Mouse (Mus musculus): ENCODE data around the gene Arg2.
"Not testable (repeated sequence)": the region's sequence is repeated elsewhere in the genome, so short reads cannot be mapped to it uniquely, and the experiment has no call there.

Arg2 gene

DNA sequence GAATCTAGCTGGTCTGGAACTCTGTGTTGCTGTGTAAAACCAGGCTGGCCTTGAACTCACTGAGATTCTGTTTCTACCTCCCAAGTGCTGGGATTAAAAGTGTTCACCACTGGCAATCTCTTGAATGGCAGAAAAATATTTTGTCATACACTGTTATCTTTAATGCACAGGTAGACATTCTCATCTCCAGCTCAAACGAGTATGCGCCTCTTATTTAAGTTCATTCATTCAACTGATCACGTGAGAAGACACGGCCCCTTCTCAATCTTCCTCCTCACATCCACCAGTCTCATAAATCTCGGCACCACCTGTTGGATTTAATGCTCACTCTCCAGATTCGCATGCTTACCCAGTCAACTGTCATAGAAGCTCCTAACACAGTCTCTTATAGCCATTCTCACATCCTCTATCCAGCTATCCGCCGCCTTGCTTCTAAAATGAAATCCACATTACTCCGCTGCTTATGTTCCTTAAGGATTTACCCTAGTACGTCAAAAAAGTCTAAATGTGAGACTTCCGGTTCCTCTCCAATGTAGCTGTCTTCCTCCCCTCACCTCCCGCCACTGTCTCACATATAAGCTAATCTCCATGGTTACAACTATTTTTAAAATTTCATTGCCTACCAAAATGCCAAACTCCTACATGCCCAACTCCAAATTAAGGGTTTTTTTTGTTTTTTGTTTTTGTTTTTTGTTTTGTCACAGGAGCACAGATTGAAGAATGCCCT lies 40.9 kb downstream of the Arg2 start:
- DNase-seq (ENCODE audit: low spot score) = peak; percentile 31

DNA sequence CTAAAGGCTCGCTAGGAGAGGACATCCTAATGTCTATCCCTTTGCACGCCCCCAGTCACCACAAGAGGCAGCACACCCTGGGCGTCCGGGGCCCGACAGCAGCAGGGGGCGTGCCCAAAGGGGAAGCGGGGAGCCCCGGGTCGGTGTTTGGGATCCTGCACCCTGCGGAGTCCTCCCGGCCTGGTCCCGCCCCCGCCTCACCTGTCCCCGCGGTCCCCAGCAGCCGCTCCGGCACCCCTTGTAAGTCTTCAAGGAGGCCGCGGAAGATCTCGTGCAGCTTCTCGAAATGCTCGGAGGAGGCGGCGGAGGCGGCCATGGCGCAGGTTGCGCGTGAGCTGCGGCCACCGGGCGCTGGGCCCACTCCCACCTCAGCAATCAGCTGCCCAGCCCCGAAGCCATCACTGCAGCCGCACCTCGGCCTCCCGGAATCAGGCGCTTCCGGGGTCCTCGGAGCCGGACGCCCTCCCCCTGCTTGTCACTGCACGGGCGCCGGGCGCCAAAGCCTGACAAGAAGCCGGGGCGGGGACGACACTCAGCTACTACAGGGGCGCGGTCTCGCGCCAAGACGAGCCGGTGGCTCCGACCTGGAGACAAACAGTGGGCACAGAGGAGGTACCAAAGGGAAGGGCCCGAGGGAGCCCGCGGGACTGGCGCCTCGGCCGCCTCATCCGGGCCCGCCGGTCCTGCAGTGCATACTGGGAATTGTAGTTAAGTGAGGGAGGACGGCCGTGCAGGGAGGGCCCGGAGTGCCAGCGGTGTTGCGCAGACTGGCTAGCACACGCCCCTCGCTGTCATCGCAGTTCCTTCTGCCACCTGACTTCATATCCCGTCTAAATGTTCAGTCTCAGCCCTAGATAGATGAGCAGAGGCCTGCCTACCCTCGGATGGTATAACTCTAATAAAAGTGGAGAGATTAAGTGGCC lies 41.7 kb downstream of the Arg2 start, which contains the start of gene Vti1b:
Gene Vti1b (minus strand): TSS at position 649 of the 923 bp plus-strand sequence.
- peak; percentile 92 for DNase-seq (ENCODE audit: low spot score)

DNA sequence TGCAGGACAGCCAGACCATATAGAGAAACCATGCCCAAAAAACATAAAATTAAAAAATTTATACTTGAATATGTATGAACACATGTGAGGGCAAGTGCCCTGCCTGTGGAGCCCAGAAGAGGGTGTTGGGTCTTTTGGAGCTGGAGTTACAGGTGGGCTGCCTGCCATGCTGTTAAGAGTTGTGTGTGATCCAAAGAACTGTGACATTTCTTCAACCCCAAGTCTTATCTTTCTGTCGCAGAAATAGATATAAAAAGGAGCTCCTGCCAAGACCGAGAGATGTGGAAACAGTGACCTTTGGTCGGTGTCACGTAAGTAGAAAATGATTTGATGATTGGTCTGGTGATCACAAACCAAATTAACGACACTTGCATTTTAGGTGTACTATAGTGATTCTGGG lies 43.1 kb downstream of the Arg2 start:
- DNase-seq (ENCODE audit: low spot score) = no peak

DNA sequence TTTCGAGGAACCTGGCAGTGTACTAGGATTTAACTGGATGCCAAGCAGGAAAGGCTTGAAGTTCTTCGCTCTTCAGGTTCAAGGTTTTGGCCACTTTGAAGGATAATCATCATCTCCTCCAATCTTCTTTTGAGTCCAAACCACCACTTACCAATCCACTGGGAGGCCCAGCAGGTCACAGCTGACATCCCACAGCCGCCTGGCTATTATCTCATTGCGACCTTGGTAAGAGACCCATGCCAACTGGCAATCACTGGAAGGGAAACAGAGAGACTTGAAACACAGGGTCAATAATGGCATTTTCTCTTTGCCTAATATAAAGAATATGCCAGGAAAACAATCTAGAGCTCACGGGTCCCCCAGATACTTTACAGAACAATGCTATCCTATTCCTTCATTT lies 45.4 kb downstream of the Arg2 start:
- DNase-seq (ENCODE audit: low spot score) = no peak

DNA sequence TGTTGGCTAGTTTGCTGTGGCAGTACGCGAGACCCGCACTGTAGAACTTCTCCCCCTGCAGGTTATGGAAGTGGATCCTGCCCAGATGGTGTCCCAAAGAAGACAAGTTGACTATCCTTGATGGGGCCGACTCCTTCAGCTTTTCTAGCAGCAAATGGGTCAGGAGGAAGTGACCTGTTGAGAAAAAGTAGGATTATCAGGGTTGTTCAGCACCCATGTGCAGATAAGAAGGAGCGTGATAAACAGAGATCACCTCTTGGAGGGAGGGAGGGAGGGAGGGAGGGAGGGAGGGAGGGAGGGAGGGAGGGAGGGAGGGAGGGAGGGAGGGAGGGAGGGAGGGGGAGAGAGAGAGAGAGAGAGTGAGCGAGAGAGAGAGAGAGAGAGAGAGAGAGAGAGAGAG lies 54.6 kb downstream of the Arg2 start:
- DNase-seq (ENCODE audit: low spot score) = not testable (repeated sequence)

DNA sequence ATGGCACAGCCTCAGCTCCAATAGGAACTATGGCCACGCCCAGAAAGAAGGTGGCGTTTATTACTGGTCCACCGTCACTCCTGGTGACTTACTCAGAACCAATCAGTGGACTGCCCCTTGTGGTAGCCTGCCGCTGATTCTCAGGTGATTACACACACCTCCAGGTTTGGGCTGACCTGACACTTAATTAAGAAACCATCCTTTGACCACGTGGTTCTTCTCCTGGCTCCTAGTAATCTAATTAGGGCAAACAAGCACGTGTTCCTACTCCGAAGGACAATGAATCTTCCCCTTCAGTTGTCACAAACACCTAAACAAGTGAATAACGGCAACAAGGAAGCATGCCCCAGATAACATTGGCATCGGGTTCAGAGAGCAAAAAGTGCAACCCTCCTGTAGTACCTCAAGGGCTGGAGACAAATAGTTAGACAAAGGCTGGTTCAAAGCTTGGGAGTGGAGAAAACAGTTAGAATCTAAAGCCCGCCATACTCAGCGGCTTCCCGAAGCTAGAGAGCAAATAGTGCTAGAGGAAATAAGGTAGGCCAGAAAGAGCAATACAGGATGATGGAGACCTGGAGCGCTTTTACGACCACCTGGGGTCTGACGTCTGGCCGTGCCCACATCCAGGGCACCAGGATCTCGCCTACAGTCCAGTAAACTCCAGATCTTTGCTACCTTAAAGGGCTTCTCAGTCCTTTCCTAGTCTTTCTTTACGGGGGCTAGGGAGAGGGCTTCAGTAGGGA lies 60.5 kb downstream of the Arg2 start:
- peak; percentile 50 for DNase-seq (ENCODE audit: low spot score)

DNA sequence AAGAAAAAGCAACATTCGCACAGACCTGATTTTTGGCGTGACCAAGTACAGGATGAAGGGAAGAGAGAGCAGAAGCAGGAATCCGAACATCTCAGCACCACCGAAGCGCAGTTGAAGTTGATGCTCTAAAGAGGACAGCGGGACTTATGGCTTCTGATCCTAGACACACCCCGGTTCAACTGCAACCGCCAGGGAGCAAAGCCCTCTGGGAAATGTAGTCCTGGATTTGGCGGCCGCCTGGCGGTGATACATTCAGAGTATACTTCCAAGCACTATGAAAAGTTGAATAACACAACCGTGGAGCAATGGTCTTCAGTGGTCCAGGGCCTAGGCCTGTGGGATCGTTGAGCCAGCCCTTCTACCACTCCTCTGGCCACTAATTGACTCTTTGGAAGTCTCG lies 61.1 kb downstream of the Arg2 start:
- DNase-seq (ENCODE audit: low spot score) = no peak

DNA sequence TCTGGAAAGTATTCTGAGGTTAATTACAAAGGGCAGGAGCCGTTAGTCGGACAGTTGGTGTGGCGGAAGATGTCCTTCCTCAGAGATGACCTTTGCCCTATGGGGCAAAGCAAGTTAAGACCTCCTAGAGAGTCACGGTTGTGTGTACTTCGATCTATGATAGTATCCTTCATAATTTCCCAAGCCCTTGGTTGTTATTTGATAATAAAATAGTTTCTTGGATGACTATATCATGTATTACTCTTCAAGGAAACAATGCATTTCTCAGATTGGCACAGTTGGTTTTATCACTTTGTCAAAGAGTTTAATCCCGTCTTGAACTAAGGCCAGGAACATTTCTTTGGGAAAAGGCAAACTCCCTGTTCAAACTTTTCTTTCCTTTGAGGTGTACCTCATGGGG lies 61.6 kb downstream of the Arg2 start, which contains the start of gene Rdh11:
Gene Rdh11 (minus strand): TSS at position 101 of the 400 bp plus-strand sequence.
- DNase-seq (ENCODE audit: low spot score) = no peak

DNA sequence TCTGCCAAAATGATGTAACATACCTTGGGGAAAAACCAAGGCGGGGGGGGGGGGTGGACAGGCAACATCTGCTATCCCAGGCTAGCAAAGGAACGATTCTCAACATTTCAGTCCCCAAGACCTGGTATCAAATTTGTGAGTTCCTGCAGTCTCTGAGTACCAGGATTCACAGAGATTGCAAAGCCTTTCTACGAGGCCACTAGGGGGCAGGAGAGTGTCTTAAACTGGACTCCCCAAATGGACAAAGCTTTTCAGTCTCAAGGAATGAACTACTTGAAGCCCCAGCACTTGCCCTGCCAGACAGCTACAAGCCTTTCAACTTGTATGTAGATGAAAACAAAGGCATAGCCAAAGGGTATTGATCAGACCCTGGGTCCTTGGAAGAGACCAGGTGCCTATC lies 62.9 kb downstream of the Arg2 start:
- DNase-seq (ENCODE audit: low spot score) = peak; percentile 51

DNA sequence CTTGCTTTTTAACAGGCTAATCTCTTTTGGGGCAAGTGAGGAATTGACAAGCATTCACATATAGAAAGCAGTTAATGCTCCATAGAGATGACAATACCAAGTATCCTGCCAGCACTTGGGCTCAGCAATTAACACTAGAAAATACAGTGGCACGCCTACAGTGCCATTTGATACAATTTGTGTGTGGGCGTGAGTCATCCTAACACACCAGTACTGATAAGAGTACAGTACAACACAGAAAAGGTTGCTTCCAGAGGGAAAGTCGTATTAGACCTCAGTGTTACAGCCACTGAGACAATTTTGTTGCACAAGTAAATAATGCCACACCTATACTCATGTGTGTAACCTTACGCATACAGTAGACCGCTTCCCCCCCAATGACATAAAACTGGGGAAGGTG lies 66.5 kb downstream of the Arg2 start:
- DNase-seq (ENCODE audit: low spot score) = no peak

DNA sequence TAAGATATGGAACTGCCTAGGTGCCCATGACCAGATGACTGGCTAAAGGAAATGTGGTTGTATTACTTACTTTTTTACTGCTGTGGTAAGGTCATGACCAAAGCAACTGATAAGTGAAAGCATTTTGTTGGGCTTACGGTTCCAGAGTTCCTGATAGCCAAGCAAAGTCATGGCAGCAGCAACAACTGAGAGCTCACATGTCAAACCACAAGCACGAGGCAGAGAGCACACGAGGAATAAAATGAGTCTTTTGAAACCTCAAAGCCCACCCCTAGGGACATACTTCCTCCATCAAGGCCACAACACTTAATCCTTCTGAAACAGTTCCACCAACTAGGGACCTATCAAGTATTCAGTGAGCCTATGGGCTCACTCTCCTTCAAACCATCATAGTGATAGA lies 71.3 kb downstream of the Arg2 start:
- DNase-seq (ENCODE audit: low spot score) = no peak
